Mouse (Mus musculus): ENCODE measurements at regions not wholly inside any gene's neighbourhood (a gene's known extent, or its start where the extent isn't known, plus 50 kb on each side); places are given as distances from the start of the nearest gene placed in this dataset.
A peak's percentile ranks its signal among the peaks of the same experiment; 100 is the strongest.
"Not testable (repeated sequence)": the region's sequence is repeated elsewhere in the genome, so short reads cannot be mapped to it uniquely, and the experiment has no call there.

DNA sequence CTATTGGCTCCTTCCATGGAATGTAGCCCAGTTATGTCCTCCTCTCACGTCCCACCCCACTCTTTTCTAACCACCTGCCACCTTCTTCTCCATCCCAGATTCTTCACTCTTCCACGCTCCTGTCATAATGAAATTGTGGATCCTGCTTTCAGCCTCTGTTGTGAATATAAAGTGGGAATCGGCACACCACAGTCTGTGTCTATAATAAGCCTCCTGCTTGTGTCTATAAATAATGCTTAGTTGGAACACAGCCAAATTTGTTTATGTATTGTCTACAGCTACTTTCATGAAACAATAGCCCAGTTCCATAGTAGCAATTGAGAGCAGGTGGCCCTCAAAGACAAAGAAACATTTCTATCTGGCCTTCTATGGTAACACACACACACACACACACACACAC, 137.5 kb upstream of the Rps6ka3 start:
- no peak for DNase-seq

DNA sequence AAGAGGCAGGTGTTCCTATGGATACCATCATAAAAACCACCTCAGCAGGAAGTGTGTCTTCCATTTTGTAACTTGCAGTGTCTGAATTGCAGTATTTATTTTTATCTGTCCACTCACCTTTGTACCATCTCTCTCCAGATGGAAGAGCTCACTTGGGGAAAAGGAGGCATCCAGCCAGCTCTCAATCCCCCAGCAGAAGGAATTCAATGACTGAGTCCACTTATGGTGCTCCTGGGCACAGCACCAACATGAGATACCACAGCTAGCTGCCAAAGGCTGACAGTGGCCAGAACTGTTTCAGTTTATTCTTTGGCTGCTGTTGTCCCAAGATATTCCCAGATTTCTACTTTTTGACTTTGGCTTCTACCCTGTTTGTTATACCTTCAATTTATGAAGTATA, 136.6 kb upstream of the Rps6ka3 start:
- peak; percentile 2 for DNase-seq

GRCm38 (mm10) chrX:159080508-159080907, 129.6 kb upstream of the Rps6ka3 start:
- no peak for DNase-seq

GRCm38 (mm10) chrX:159110651-159111050, 99.5 kb upstream of the Rps6ka3 start:
- DNase-seq, result not testable (repeated sequence)

DNA sequence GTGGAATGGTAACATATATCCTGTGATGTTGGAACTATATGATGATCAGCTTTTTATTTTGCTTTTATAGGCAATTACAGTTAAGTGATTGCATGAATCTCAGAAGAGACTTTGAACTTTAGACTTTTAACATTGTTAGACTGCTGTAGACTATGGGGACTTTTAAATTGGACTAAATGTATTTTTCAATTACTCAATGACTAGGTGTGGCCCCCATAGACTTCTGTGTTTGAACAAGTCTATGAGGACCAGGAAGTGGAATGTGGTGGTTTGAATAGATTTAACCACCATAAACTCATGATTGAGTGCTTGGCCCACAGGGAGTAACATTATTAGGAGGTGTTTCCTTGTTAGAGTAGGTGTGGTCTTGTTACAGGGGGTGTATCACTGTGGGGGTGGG, 93.9 kb upstream of the Rps6ka3 start:
- DNase-seq, result no peak

DNA sequence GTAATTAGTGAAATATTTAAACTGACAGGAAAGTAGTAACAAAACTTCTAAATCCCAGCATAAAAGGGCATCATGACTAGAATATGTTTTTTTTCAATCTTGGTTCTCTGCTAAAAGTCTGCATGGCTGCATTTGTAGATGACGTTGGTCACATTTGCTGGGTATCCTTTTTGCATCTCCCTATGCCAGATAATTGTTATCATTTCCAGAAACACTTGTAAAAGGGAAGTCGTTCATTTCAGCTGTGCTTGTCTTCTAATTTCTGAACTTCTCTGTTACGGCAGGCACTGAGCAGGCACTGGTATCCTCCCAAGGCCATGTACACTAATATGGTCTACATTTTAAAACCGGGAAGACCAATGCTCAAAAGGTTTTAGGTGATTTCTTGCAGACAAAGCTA, 69.6 kb upstream of the Rps6ka3 start:
- no peak for DNase-seq

DNA sequence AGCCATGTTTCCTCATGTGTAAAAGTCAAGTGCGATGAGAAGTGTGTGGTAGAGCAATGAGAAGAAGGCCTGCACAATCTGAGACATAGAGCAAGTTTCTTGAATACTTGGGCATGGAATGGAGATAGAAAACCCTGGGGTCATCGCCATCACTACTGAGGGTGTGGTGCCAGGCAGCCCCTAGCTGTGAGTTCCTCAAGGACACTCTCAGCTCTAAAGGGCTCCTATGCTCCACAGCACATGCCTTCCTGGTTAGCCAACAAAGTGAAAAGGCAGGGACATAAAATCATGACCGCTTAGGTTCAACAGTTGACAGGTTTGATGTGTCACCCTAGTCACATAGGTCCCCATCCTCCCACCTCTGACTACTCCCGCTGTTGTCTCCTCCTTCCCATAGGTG, 66.8 kb upstream of the Rps6ka3 start:
- no peak for DNase-seq

DNA sequence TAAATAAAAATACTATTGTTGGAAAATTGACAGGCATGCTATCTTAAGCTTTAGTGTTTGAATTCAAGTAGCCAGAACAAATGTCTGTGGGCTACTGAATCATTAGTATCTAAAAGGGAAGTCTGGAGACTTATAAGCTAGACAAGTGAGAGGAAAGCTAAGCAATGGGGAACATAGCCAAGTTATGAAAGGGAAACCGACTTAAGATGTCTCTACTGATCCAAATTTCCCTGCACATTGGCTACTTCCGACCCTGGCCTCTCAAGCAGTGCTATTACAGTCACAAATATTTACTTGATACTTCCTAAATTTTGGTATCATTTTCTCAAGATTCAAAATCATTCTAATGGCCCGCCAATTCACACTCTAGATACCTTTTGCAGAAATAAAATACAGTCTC, 65.4 kb upstream of the Rps6ka3 start:
- no peak for DNase-seq

DNA sequence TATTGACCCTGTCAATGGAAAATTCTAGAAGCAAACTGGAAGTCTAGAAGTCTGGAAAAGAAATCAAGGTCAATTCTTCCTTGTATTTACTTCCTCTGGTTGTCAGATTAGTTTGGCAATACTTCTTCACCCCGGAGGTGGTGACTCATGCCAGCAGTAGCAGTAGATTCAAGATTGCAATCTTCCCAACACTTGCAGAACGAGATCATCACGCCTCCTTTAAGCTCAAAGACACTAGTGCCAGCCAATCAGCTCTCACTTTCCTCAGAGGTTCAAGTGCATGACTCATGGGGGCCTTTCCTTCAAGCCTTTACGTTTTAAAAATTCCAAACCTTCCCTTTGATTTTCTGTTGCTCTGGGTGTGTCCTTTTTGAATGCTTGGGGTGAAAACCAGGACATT, 64.9 kb upstream of the Rps6ka3 start:
- no peak for DNase-seq

GRCm38 (mm10) chrX:159155786-159156185, 54.3 kb upstream of the Rps6ka3 start:
- DNase-seq, result no peak

DNA sequence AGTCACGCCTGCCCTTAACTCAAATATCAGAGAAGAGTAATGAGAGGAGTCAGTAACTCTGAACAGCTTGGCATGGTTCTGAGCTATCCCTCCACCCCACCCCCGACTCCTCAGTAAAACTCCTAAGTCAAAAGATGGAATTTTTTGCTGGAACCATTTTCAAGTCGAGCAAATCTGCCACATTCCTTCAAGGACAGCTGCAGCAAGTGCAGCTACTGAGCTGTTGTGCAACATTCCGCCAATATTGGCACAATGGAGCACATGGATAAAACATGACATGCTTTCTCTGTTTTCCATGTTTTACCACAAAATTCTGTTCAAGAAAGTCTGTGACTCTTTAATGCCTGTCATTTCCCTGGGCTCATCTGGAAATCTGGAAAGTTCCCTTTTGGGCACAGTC, 53.1 kb upstream of the Rps6ka3 start:
- no peak for DNase-seq

- no peak for DNase-seq
Observed at GRCm38 (mm10) chrX:159159727-159160126, 50.4 kb upstream of the Rps6ka3 start.

All from right cerebral cortex, postnatal 4 days (tissue).